Mouse (Mus musculus): ENCODE data around the gene Arntl2. TPM values are rescaled to one million over a fixed set of nuclear protein-coding genes. Genes with fewer than 3 reads are reported as not detected.
"Not testable (repeated sequence)": the region's sequence is repeated elsewhere in the genome, so short reads cannot be mapped to it uniquely, and the experiment has no call there.

The Arntl2 gene
- polyA plus RNA-seq, 1 experiment from 2014 or later = 0.07 TPM

DNA sequence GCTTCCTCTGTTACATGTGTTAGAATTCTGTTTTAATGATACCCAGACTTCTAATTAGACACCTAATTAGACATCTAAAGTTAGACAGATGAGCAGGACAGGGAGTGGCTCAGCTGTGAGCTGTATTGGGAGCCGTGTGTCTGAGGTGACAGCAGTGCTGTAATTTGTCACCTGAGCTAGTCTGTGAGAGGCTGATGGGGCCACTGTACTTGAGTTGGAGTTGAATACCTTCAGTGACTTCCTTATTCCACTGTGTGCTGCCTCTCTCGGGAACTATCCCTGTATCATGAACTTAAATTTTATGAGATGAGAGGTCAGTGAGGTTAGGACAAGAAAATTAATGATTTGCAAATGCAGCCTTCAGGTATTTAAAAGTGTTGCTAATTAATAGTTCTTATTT lies 31.3 kb upstream of the Arntl2 start:
- Histone ChIP-seq H3K79me2 (ENCODE audit: inconsistent target) (no peaks in the 10 kb centered on the region), H3K4me3 (ENCODE audit: inconsistent target) (no peak overlapping the region), H3K36me3 (ENCODE audit: inconsistent target) (peaks cover 15% of the 10 kb centered on the region; the same call in 1 of the 2 replicates), H3K27ac (no peak overlapping the region)
- WGBS (ENCODE audit: missing documents) = 80% methylated on average over 2 of the region's 2 CpGs

DNA sequence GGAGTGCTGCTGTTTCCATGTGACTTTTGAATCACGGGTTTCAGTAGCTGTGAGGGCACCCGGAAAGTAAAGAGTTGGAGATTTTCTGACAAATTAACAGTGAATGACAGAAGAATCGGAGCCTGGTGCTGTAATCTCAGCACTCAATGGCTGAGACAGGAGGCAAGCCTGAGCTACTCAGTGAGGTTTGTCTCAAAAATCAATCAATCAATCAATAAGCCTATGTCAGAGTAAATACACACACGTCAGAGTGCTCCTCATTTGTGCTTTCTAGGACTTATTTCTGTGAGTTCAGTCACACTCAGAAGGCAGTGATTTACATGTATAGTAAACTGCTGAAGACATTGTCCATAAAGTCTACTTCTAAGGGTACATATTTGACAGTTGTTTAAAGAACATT lies 30.6 kb upstream of the Arntl2 start:
- H3K4me3 ChIP-seq (ENCODE audit: inconsistent target) = no peak overlapping the region
- 95% methylated on average over 4 of the region's 4 CpGs for WGBS (ENCODE audit: missing documents)
- no peaks in the 10 kb centered on the region for H3K79me2 ChIP-seq (ENCODE audit: inconsistent target)
- no peak overlapping the region for H3K27ac ChIP-seq
- peaks cover 15% of the 10 kb centered on the region; the same call in 1 of the 2 replicates for H3K36me3 ChIP-seq (ENCODE audit: inconsistent target)

DNA sequence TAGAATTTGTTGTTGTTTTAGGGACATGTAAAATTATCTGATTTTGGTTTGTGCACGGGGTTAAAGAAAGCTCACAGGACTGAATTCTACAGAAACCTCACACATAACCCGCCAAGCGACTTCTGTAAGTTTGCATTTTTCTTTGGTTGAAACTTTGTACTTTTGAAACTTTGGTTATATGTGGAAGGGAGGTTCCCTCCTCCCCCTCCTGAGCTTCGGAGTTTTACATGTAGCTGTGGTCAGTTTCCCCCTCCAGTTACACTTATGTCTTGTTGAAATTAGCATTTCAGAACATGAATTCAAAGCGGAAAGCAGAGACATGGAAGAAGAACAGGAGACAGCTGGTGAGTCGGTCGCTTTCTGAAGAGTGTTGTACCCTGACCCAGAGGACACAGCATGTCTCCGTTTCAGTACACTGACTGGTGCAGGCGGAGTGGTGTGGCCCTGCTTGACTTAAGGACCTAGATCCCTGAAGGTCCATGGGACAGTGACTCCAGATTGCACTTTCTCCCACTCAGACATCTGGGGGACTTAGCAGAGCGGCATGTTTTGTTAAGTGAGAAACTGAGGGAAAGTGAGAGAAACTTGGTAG lies 26.9 kb upstream of the Arntl2 start:
- Histone ChIP-seq H3K36me3 (ENCODE audit: inconsistent target) (peaks cover 33% of the 10 kb centered on the region; the same call in 1 of the 2 replicates), H3K4me3 (ENCODE audit: inconsistent target) (no peak overlapping the region), H3K79me2 (ENCODE audit: inconsistent target) (no peaks in the 10 kb centered on the region), H3K27ac (no peak overlapping the region)
- 94% methylated on average over 10 of the region's 10 CpGs for WGBS (ENCODE audit: missing documents)

DNA sequence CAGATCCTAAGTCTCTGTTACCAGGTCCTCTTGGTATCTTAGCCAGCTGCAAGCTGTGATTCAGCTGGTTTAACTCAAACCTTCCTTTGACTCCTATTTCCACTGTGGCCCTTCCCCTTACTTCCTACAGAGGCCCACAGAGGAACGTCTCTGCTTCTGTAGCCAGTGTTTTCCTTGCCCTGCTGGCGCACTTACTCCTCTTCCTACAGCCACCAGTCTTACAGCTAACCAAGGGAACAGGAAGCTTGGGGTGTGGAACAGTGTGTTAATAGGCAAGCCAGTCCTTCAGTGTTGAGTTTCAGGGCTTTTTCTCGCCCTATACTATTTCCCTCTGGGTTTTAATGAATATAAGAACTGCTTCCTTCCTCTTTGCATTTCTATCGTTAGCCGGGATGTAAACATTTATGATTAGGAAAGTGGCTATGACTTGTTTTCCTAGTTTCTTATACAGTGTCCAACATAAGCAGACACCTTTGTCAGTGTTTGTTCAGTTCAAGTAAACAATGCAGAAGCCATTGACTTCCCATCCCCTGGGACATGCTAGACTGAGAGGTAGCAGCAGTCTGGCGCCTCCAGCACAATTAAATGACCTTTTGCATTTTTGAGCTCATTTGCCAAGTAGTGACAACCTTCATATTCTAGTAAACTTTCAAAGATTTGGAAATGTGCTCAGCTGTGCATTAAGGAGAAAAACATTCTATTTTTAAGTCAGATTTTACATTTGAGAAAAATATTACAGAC lies 25.7 kb upstream of the Arntl2 start:
- WGBS (ENCODE audit: missing documents) = 22% methylated on average over 6 of the region's 6 CpGs
- peaks cover 34% of the 10 kb centered on the region; the same call in 1 of the 2 replicates for H3K36me3 ChIP-seq (ENCODE audit: inconsistent target)
- no peak overlapping the region for H3K4me3 ChIP-seq (ENCODE audit: inconsistent target)
- no peaks in the 10 kb centered on the region for H3K79me2 ChIP-seq (ENCODE audit: inconsistent target)
- H3K27ac ChIP-seq = no peak overlapping the region

DNA sequence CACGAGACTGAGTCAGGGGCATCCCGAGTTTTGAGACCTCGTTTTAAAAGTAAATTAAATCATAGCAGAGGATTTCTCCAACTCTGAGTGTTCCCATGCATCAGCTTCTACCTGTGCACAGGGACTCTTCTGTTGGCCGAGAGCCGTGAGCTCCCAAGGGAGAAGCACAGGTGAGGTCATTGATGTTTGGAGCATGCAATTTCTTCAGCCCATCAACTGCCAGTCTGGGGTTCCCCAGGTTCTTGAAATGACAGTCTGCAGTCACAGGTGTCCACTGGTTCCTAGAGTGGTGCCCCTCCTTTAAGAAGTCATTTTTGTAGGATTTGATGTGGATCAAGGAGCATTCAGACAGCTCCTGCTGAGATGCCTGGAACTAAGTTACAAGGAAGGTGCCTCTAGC lies 25.0 kb upstream of the Arntl2 start:
- H3K27ac ChIP-seq = no peak overlapping the region
- 96% methylated on average over 5 of the region's 5 CpGs for WGBS (ENCODE audit: missing documents)
- no peak overlapping the region for H3K4me3 ChIP-seq (ENCODE audit: inconsistent target)
- no peaks in the 10 kb centered on the region for H3K79me2 ChIP-seq (ENCODE audit: inconsistent target)
- H3K36me3 ChIP-seq (ENCODE audit: inconsistent target) = peaks cover 34% of the 10 kb centered on the region; the same call in 1 of the 2 replicates

DNA sequence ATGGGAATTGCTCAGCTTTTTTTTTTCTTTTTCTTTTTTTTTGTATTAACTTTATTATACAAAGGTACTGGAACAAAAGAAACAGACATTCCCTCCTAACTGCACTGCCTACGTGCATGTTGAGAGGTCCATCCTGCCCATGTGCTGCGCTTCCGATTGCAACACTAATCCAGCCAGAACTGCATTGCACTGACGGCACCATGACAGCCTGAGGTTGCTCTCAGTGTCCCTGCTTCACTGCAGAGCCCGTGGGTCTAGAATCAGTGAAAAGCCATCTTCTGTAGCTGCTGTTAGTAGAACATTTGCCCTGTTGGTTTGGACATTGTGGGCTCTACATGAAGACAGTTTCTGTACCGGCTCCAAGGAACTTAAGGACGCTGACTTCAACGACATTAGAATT lies 20.0 kb upstream of the Arntl2 start:
- WGBS (ENCODE audit: missing documents) = 69% methylated on average over 6 of the region's 8 CpGs
- H3K27ac ChIP-seq; H3K79me2 ChIP-seq (ENCODE audit: inconsistent target); H3K4me3 ChIP-seq (ENCODE audit: inconsistent target): not testable (repeated sequence)
- H3K36me3 ChIP-seq (ENCODE audit: inconsistent target) = peaks cover 19% of the 10 kb centered on the region; the same call in 1 of the 2 replicates

DNA sequence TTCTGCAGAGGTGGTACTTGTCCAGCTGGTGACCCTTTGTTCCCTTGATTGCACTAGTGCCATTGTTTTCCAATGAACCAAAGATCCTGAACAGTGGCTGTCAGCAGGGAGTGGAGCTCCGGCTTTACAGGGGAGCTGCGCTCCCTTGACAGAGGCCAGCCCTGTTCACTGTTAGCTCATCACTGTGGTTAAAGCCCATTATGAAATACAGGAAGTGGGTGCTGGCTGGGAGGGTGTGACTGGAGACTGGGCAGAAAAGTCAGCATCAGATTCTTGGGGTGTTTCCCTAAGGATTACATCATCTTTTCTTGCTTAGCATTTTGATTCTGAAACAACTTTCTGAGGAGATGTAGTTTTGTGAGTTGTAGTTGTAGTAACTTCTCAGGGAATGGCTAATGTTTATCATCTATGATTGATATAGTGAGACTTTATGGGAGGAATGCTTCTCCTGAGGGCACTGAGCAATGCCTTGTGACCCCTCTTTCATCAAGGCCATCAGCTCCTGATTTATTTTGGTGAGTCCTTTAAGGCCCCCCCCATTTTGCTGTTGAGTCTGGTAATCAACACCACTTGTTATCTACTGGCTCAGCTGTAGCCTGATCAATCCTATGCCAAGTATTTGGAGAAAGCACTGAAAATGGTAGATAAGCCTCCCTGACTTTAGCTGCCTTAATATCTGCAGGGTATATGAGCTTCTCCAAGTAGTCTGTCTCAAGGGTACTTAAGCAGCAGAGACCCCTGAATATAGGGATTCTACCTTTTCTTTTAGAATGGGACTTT lies 19.1 kb upstream of the Arntl2 start:
- Histone ChIP-seq H3K27ac (no peak overlapping the region), H3K4me3 (ENCODE audit: inconsistent target) (no peak overlapping the region), H3K36me3 (ENCODE audit: inconsistent target) (peaks cover 18% of the 10 kb centered on the region; the same call in 1 of the 2 replicates), H3K79me2 (ENCODE audit: inconsistent target) (no peaks in the 10 kb centered on the region)
- 14% methylated on average over 2 of the region's 2 CpGs for WGBS (ENCODE audit: missing documents)

DNA sequence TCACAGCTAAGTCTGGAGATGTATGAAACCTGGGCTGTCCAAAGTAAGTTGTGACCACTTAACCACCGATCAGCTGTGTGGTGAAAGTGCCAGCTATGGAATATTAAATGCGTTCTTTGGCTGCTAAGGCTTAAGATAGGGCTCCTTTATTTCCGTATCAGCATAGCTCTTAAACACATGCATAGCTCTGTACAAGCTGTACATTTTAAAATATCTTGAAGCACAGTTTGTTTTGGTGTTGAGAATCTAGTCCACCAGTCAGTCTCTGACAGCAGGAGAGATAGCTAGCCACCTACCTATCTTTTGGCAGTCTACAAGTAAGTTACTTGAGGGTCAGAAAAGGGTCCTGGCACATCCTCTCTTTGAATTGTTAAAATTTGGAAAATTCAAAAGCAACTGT lies 17.8 kb upstream of the Arntl2 start:
- Histone ChIP-seq H3K36me3 (ENCODE audit: inconsistent target) (peaks cover 10% of the 10 kb centered on the region; the same call in 1 of the 2 replicates), H3K79me2 (ENCODE audit: inconsistent target) (no peaks in the 10 kb centered on the region), H3K27ac (no peak overlapping the region), H3K4me3 (ENCODE audit: inconsistent target) (no peak overlapping the region)
- 97% methylated on average over 3 of the region's 3 CpGs for WGBS (ENCODE audit: missing documents)

DNA sequence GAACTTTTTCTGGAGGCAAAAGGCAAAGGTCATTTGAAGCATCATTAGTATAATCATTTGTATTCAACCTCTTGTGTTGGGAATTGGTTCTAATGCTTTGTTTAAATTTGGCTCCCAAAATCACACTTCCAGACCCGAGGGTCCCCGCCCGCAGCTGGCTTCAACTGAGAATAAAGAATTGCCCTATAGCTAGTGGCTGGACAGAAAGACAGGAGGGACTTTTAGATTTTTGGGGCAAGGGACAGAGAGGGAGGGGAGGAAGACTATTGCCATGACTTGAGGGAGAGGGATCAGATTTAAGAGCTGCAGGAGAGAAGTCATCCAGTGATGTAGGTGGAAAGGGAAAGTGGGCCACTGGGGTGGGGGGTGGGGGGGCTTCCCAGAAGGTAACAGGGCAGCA lies 14.3 kb upstream of the Arntl2 start:
- no peak overlapping the region for H3K27ac ChIP-seq
- no peaks in the 10 kb centered on the region for H3K36me3 ChIP-seq (ENCODE audit: inconsistent target)
- no peak overlapping the region for H3K4me3 ChIP-seq (ENCODE audit: inconsistent target)
- no peaks in the 10 kb centered on the region for H3K79me2 ChIP-seq (ENCODE audit: inconsistent target)
- 95% methylated on average over 3 of the region's 3 CpGs for WGBS (ENCODE audit: missing documents)

DNA sequence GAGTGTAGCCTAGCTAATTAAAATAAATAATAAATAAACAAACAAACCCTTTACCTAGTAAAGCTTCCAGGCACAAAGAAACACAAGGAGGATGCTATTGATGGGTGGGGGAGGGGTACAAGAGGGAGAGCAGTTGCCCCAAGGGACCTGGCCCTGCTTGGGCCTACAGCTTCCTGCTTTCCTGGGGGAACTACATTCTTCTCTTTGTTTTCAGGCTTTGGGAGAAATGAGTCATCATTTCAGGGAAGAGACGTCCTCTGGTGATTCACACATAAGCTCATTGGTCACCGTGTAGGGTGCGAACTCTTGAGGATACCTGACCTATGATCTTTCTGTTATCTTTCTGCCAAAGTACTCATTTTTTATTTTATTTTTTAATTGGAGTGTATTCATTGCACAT lies 2.3 kb upstream of the Arntl2 start:
- Histone ChIP-seq H3K36me3 (ENCODE audit: inconsistent target) (no peaks in the 10 kb centered on the region), H3K27ac (no peak overlapping the region), H3K79me2 (ENCODE audit: inconsistent target) (no peaks in the 10 kb centered on the region), H3K4me3 (ENCODE audit: inconsistent target) (no peak overlapping the region)
- WGBS (ENCODE audit: missing documents) = 66% methylated on average over 3 of the region's 3 CpGs

DNA sequence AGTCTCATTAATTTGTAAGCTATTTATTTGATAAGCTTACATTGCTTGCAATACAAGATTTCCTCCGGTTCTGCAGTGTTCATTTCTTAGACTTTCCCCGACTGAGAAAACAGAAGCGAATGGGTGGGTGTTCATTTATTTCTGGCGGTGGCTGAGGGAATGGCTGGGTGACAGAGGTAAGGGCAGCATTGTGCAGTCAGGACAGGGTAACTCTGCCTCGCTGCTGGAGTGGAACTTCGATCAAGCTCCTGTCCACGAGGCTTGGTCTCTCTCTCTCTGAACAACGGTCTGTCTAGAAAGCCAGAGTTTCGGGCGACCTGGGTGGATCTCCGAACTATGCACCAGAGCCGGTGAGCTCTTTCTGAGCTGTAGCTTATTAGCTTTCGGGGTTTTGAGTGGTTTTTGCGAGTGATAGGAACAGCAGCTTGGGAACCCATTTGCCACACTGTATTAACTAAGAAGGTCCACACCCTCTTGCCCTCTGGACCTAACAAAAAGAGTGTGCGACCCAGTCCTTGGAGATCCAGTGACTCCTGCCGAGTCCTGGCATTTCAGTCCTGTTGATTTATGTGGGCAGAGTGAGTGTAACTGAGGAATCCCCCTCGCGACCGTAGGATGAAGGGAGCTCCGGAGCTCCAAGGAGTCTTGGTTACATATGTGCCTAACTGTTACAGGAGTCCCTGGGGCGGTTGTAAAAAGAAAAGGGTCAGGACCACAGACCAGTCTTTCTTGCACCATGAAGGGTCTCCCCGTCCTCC lies 510 bp upstream of the Arntl2 start:
- WGBS (ENCODE audit: missing documents) = 10% methylated on average over 22 of the region's 22 CpGs
- Histone ChIP-seq H3K36me3 (ENCODE audit: inconsistent target) (no peaks in the 10 kb centered on the region), H3K27ac (no peak overlapping the region), H3K79me2 (ENCODE audit: inconsistent target) (no peaks in the 10 kb centered on the region), H3K4me3 (ENCODE audit: inconsistent target) (peak overlapping the region; percentile 30)

DNA sequence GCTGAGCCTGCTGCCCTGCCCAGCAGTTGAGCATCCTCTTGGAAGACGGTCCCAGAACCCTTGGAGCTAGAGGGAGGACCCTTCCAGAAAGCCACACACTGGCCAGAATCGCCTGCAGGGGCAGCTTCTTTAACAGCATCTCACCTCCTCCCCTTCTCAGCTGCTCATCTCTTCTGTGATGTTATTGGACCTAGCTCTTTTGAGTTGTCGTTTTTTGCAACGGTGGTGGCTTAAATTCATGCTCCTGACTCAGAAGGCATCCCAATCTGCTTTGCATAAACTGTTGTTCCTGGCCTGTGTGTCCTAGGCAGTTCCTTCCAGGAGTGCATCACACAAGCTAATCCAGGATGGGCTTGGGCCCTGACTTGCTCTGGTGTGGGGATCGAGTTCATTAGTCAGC lies 1.6 kb downstream of the Arntl2 start:
- Histone ChIP-seq H3K36me3 (ENCODE audit: inconsistent target) (no peaks in the 10 kb centered on the region), H3K27ac (no peak overlapping the region), H3K79me2 (ENCODE audit: inconsistent target) (no peaks in the 10 kb centered on the region), H3K4me3 (ENCODE audit: inconsistent target) (no peak overlapping the region)
- 88% methylated on average over 5 of the region's 5 CpGs for WGBS (ENCODE audit: missing documents)

DNA sequence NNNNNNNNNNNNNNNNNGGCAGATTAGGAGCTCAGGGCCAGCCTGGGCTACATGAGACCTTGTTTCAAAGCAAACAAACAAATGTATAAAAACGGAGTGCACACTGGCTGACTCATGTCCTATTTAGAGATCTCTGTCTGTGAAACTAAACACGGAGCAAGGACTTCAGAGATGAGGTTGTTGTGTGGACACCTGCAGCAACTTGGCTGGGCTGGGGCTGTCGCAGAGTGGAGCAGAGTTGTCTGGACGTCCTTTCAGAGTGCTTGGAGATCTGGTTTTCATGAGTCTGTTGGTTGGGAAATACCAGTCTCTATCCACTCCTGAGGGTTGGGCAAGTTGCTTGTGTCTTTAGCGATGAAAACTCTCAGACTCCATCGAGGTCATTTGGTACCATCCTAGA lies 14.1 kb downstream of the Arntl2 start:
- no peaks in the 10 kb centered on the region for H3K36me3 ChIP-seq (ENCODE audit: inconsistent target)
- 88% methylated on average over 6 of the region's 6 CpGs for WGBS (ENCODE audit: missing documents)
- no peak overlapping the region for H3K27ac ChIP-seq
- no peaks in the 10 kb centered on the region for H3K79me2 ChIP-seq (ENCODE audit: inconsistent target)
- H3K4me3 ChIP-seq (ENCODE audit: inconsistent target) = no peak overlapping the region

DNA sequence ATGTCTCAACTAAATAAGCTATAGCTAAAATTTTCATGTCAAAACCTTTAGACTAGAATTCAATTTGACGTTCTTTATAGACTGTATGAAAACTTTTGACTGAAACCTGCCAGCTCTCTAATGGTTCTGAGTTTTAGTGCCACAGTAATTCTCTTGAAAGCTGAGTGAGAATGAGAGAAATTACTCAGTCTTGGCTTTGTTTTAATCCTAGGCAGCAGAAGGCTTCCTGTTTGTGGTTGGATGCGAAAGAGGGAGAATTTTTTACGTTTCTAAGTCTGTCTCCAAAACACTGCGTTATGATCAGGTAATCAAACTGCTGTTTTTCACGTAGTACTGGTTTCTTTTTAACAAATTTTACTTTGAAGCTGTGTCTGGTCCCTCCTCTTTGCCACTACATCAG lies 17.2 kb downstream of the Arntl2 start:
- 21% methylated on average over 5 of the region's 5 CpGs for WGBS (ENCODE audit: missing documents)
- H3K27ac ChIP-seq = no peak overlapping the region

More for the DNA sequence above, 17.2 kb downstream of the Arntl2 start:
- Histone ChIP-seq H3K79me2 (ENCODE audit: inconsistent target) (no peaks in the 10 kb centered on the region), H3K36me3 (ENCODE audit: inconsistent target) (no peaks in the 10 kb centered on the region), H3K4me3 (ENCODE audit: inconsistent target) (no peak overlapping the region)

Data from macrophage (primary cell).